Mouse (Mus musculus) forebrain, postnatal 0 days (tissue): ENCODE measurements at regions not wholly inside any gene's neighbourhood (a gene's known extent, or its start where the extent isn't known, plus 50 kb on each side); places are given as distances from the start of the nearest gene placed in this dataset.

ENCODE experiments used
- ATAC-seq: fragments of 200-750 bp; cut with Nextera tagmentation; 2 replicates; pipeline ENCODE4 v1.8.0; 2017; ENCODE audit warnings: mild to moderate bottlenecking, moderate library complexity
- DNase-seq: peaks from one replicate; pipeline ENCODE4 v3.0.0-alpha.2; 2015
- H3K27ac ChIP-seq: fragments of 300-500 bp; sonication (generic); 2 replicates; pipeline ENCODE4 v1.5.1; 2014; ENCODE audit warnings: low read depth, mild to moderate bottlenecking, antibody characterized with exemption, low read length, moderate library complexity, mixed read lengths
- H3K27me3 ChIP-seq: fragments of 300-500 bp; sonication (generic); 2 replicates; pipeline ENCODE4 v1.6.1; 2014; ENCODE audit warnings: mild to moderate bottlenecking, low read length, mixed read lengths; ENCODE audit not compliant: insufficient read depth
- H3K36me3 ChIP-seq: fragments of 300-500 bp; sonication (generic); 2 replicates; pipeline ENCODE4 v1.6.1; 2014; ENCODE audit warnings: mild to moderate bottlenecking, moderate library complexity; ENCODE audit not compliant: insufficient read depth
- H3K4me1 ChIP-seq: fragments of 300-500 bp; sonication (generic); 2 replicates; pipeline ENCODE4 v1.6.1; 2014; ENCODE audit warnings: antibody characterized with exemption; ENCODE audit not compliant: insufficient read depth
- H3K4me2 ChIP-seq: fragments of 300-500 bp; sonication (generic); 2 replicates; pipeline ENCODE4 v1.6.1; 2014; ENCODE audit warnings: low read depth, mild to moderate bottlenecking, moderate library complexity
- H3K4me3 ChIP-seq: fragments of 300-500 bp; sonication (generic); 2 replicates; pipeline ENCODE4 v1.5.1; 2014; ENCODE audit warnings: low read depth, low read length, mixed read lengths
- H3K9ac ChIP-seq: fragments of 300-500 bp; sonication (generic); 2 replicates; pipeline ENCODE4 v1.6.1; 2014; ENCODE audit warnings: mild to moderate bottlenecking
- H3K9me3 ChIP-seq: fragments of 300-500 bp; sonication (generic); 2 replicates; pipeline ENCODE4 v1.6.1; 2016; ENCODE audit warnings: low read length
- CTCF ChIP-seq: sonication (generic); IDR thresholded peaks from 2 replicates; pipeline ENCODE4 v1.5.1; 2016; ENCODE audit warnings: antibody characterized with exemption, control low read depth, low read depth
- WGBS: fragments of 180-500 bp; shearing (Covaris S2); extraction: QIAGEN DNeasy Blood & Tissue Kit; methylation state at CpG from one replicate; pipeline ENCODE4 v1.1.7; 2014; 5-methylcytosine and 5-hydroxymethylcytosine counted together

DNA sequence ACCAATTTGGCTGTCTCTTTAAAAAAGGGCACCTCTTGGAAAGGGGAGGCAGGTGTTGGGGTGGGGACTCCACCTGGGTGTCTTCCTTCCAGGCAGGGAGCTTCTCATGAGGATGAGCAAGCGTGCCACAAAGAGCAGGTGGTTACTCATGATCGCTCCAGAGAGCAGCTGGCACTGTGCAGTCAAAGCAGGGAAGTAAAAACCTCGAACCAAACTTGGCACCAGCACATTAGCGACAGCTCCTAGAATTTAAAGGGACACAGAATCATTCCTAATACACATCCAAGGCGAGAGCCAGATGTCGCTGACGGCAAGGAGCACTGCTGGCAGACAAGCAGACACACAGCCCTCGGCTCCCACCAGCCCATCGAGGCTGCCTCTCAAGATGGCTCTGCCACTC is 70.4 kb downstream of the Irx5 start:
- H3K27me3 ChIP-seq: no peaks in the 10 kb centered on the region
- peak; percentile 59 for DNase-seq

GRCm38 (mm10) chr8:92437075-92437663 is 79.7 kb downstream of the Irx5 start:
- no peak overlapping the region for H3K27ac ChIP-seq
- no peak overlapping the region for H3K4me2 ChIP-seq
- 76% methylated on average over 15 of the region's 15 CpGs for WGBS
- H3K36me3 ChIP-seq: no peaks in the 10 kb centered on the region
- H3K9ac ChIP-seq: no peak overlapping the region
- H3K9me3 ChIP-seq: no peaks in the 10 kb centered on the region
- no peak for DNase-seq
- H3K4me3 ChIP-seq: no peak overlapping the region
- no peak for ATAC-seq
- no peaks in the 10 kb centered on the region for H3K4me1 ChIP-seq
- TF ChIP-seq CTCF: no peak
- no peaks in the 10 kb centered on the region for H3K27me3 ChIP-seq

More for the DNA sequence above, 70.4 kb downstream of the Irx5 start:
- peak; percentile 38; the same call in 1 of the 2 replicates for ATAC-seq
- Histone ChIP-seq H3K9ac (no peak overlapping the region), H3K4me2 (no peak overlapping the region), H3K36me3 (no peaks in the 10 kb centered on the region), H3K4me1 (no peaks in the 10 kb centered on the region), H3K27ac (no peak overlapping the region), H3K9me3 (no peaks in the 10 kb centered on the region), H3K4me3 (no peak overlapping the region)
- WGBS: 44% methylated on average over 9 of the region's 9 CpGs
- no peak for TF ChIP-seq CTCF

DNA sequence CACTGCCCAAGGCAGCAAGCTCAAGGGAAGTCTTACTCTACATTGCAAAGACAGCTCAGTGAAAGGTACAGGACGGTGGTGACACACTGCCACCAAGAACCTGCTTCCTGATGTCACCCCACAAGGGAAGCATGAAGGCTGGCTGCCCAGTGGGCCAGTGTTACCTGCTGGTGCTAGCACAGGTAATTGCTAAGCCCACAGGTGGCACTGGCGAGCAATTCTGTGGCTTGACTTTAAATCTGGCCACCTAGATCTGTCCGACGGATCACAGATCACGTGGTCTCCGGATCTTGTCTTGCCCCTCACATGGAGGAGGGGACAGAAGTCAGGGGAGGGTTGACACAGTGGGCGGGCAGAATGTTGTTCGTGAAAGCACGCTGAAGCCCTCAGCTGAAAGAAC is 80.9 kb downstream of the Irx5 start:
- Histone ChIP-seq H3K27me3 (no peaks in the 10 kb centered on the region), H3K36me3 (no peaks in the 10 kb centered on the region), H3K27ac (no peak overlapping the region), H3K4me1 (no peaks in the 10 kb centered on the region), H3K4me3 (no peak overlapping the region), H3K9ac (no peak overlapping the region), H3K9me3 (no peaks in the 10 kb centered on the region), H3K4me2 (no peak overlapping the region)
- no peak for ATAC-seq
- no peak for TF ChIP-seq CTCF
- no peak for DNase-seq
- 39% methylated on average over 9 of the region's 9 CpGs for WGBS

DNA sequence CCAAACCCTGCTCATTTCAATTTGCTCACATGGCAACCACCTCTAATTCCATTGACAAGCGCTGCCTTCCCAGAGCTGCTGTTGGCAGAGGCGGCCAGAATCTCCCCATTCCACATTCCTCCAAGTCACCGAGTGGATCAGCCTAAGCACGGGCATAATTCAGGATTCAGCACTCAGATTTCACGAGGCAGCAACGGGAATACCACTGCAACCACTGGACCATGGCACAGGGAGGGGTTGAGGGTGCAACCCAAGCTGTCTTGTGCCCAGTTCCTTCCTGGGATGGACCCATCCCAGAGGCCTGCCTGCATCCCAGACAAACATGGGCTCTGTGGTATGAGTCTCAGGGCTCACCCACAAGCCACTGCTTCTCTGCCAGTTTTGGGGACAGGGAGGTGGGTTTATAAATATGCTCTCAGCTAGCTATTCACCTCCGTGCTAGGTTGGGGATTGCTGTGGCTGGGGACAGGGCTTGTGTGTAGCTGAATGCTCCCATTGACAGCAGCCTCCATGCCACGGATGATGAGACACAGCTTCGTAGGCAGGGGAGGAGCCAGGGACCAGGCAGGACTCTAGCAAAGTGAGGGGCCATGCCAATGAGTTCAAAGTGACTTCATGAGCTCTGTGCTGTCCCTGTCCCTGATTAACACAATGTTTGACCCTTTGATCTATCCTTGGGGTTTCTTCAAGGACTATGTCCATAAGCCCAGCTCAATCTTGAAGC is 82.5 kb downstream of the Irx5 start:
- Histone ChIP-seq H3K4me2 (no peak overlapping the region), H3K27ac (no peak overlapping the region), H3K4me1 (no peaks in the 10 kb centered on the region), H3K9me3 (no peaks in the 10 kb centered on the region), H3K36me3 (no peaks in the 10 kb centered on the region), H3K4me3 (no peak overlapping the region), H3K9ac (no peak overlapping the region), H3K27me3 (no peaks in the 10 kb centered on the region)
- DNase-seq: no peak
- ATAC-seq: no peak
- 45% methylated on average over 9 of the region's 9 CpGs for WGBS
- TF ChIP-seq CTCF: no peak

- Histone ChIP-seq H3K9me3 (no peaks in the 10 kb centered on the region), H3K36me3 (no peaks in the 10 kb centered on the region), H3K4me1 (no peaks in the 10 kb centered on the region), H3K27me3 (no peaks in the 10 kb centered on the region), H3K4me2 (no peak overlapping the region), H3K9ac (no peak overlapping the region), H3K4me3 (no peak overlapping the region), H3K27ac (no peak overlapping the region)
- no peak for TF ChIP-seq CTCF
- DNase-seq: no peak
- 35% methylated on average over 6 of the region's 6 CpGs for WGBS
- ATAC-seq: no peak
Observed at GRCm38 (mm10) chr8:92442086-92442485, 84.7 kb downstream of the Irx5 start.

- H3K4me3 ChIP-seq: no peak overlapping the region
- DNase-seq: no peak
- no peaks in the 10 kb centered on the region for H3K36me3 ChIP-seq
- no peaks in the 10 kb centered on the region for H3K9me3 ChIP-seq
- ATAC-seq: no peak
- H3K4me1 ChIP-seq: no peaks in the 10 kb centered on the region
- WGBS: 83% methylated on average over 5 of the region's 5 CpGs
- no peak overlapping the region for H3K4me2 ChIP-seq
- peaks cover 21% of the 10 kb centered on the region for H3K27me3 ChIP-seq
- H3K9ac ChIP-seq: no peak overlapping the region
- TF ChIP-seq CTCF: no peak
- no peak overlapping the region for H3K27ac ChIP-seq
Observed at GRCm38 (mm10) chr8:92459291-92459690, 101.9 kb downstream of the Irx5 start.

DNA sequence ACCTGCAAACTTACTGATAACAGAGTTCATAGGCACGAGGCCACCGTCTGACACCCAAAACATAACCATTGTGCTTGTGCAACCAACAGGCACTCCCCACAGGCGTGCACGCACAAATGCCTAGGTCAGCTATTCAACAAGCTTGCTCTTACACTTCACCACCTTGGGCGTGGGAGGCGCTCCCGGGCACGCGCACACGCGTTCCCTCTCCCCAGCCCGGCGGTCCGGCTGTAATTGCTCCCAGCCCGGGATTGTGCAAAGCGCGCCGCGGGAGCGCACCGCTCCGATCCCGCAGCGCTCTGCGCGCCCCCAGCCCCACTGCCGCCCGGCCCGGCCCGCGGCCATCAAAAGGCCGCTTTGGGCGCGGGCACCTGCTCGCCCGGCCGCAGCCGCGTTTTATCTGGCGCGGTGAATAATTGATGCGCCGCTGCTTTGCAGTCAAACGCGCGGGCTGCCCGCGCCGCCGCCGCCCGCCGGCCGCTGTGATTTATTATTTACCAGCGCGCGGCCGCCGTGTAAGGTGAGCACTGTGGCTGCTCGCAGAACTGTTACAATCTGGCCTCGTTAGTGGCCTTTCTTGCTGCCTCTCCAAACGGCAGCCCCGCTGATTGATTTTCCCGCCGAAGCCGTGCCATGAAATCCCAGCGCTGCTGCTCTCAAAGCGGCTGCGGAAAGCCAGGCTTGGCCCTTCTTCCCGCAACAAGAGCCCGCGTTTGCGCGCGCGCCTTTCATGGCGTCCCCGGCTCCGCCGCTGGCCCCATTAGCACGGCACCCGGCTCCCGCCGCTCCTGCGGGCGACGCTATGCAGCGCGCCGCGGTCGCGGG is 102.9 kb downstream of the Irx5 start:
- Histone ChIP-seq H3K4me3 (peak overlapping the region; percentile 63), H3K9me3 (no peaks in the 10 kb centered on the region), H3K27ac (no peak overlapping the region), H3K36me3 (no peaks in the 10 kb centered on the region), H3K9ac (peak overlapping the region; percentile 49), H3K27me3 (peaks cover 21% of the 10 kb centered on the region), H3K4me1 (no peaks in the 10 kb centered on the region), H3K4me2 (peak overlapping the region; percentile 95)
- 1% methylated on average over 92 of the region's 93 CpGs for WGBS
- ATAC-seq (peak; percentile 77), DNase-seq (peak; percentile 70)
- TF ChIP-seq CTCF: no peak
